Mouse (Mus musculus) myocyte (in vitro differentiated cells): ENCODE data around the gene Lamp5. TPM values are rescaled to one million over a fixed set of nuclear protein-coding genes. Genes with fewer than 3 reads are reported as not detected.
A peak's percentile ranks its signal among the peaks of the same experiment; 100 is the strongest.

Experiments used
- H3K27me3 ChIP-seq: one replicate; pipeline ENCODE4 v1.6.1; 2011; ENCODE audit not compliant: control insufficient read depth, insufficient read depth, insufficient read length
- H3K36me3 ChIP-seq: one replicate; pipeline ENCODE4 v1.6.1; 2011; ENCODE audit not compliant: control insufficient read depth, insufficient read depth
- H3K4me2 ChIP-seq: one replicate; pipeline ENCODE4 v1.6.1; 2011; ENCODE audit warnings: low read depth, control low read depth
- H3K4me3 ChIP-seq: one replicate; pipeline ENCODE4 v1.5.1; 2011; ENCODE audit warnings: mild to moderate bottlenecking, control low read depth, moderate library complexity
- H3K79me2 ChIP-seq: one replicate; pipeline ENCODE4 v1.6.1; 2011; ENCODE audit not compliant: control insufficient read depth, insufficient read depth
- H3ac ChIP-seq: one replicate; pipeline ENCODE4 v1.6.1; 2011; ENCODE audit not compliant: control insufficient read depth, insufficient read length
- CEBPB ChIP-seq: IDR thresholded peaks from 2 replicates; pipeline ENCODE4 v1.6.1; 2011; ENCODE audit warnings: mild to moderate bottlenecking, moderate library complexity; ENCODE audit not compliant: poor library complexity, insufficient read depth, severe bottlenecking
- E2F4 ChIP-seq: IDR thresholded peaks from one replicate; pipeline ENCODE4 v1.6.1; 2011; ENCODE audit warnings: mild to moderate bottlenecking, control low read depth, moderate library complexity; ENCODE audit not compliant: insufficient read depth
- MAX ChIP-seq: IDR thresholded peaks from one replicate; pipeline ENCODE4 v1.6.1; 2011; ENCODE audit warnings: low read depth, mild to moderate bottlenecking, control low read depth
- MYOD1 ChIP-seq, 3 experiments: IDR thresholded peaks; one replicate each; pipeline ENCODE4 v1.6.1; 2011; ENCODE audit warnings: control low read depth in 2 of 3, low read depth in 2 of 3, mild to moderate bottlenecking in 2 of 3, moderate library complexity in 1 of 3; ENCODE audit not compliant: insufficient read length in 2 of 3, control insufficient read depth in 1 of 3
- MYOG ChIP-seq, 3 experiments: IDR thresholded peaks; one replicate each; pipeline ENCODE4 v1.6.1; 2011; ENCODE audit warnings: control low read depth in 2 of 3, low read depth in 2 of 3, mild to moderate bottlenecking in 2 of 3; ENCODE audit not compliant: insufficient read length in 2 of 3, control insufficient read depth in 1 of 3, insufficient read depth in 1 of 3
- POLR2A ChIP-seq: IDR thresholded peaks from one replicate; pipeline ENCODE4 v1.6.1; 2011; ENCODE audit warnings: low read depth, mild to moderate bottlenecking, control low read depth, moderate library complexity; ENCODE audit not compliant: insufficient read length
- POLR2AphosphoS2 ChIP-seq: IDR thresholded peaks from one replicate; pipeline ENCODE4 v1.6.1; 2011; ENCODE audit warnings: low read depth, control low read depth; ENCODE audit not compliant: insufficient read length
- REST ChIP-seq: IDR thresholded peaks from one replicate; pipeline ENCODE4 v1.6.1; 2011; ENCODE audit warnings: mild to moderate bottlenecking, control low read depth, moderate library complexity; ENCODE audit not compliant: insufficient read depth, insufficient read length
- SRF ChIP-seq: IDR thresholded peaks from one replicate; pipeline ENCODE4 v1.6.1; 2011; ENCODE audit warnings: low read depth; ENCODE audit not compliant: control insufficient read depth, insufficient read length
- TCF12 ChIP-seq: IDR thresholded peaks from one replicate; pipeline ENCODE4 v1.6.1; 2011; ENCODE audit warnings: mild to moderate bottlenecking, control low read depth; ENCODE audit not compliant: poor library complexity, insufficient read depth, severe bottlenecking
- TCF3 ChIP-seq: IDR thresholded peaks from one replicate; pipeline ENCODE4 v1.6.1; 2011; ENCODE audit warnings: low read depth, control low read depth; ENCODE audit not compliant: insufficient read length
- USF1 ChIP-seq: IDR thresholded peaks from one replicate; pipeline ENCODE4 v1.6.1; 2011; ENCODE audit warnings: low read depth, mild to moderate bottlenecking, control low read depth, moderate library complexity
- polyA plus RNA-seq: library from polyadenylated mRNA; unstranded; fragments of >200 nt; fragmentation: generic; extraction: Trizol; gene quantifications from one replicate; pipeline ENCODE4 v1.2.1, GENCODE M21; 2012; ENCODE audit warnings: missing spikeins

The Lamp5 gene
- polyA plus RNA-seq, 1 experiment: not detected

GRCm38 (mm10) chr2:136057861-136058331, 5.9 kb downstream of the Lamp5 start:
- no peaks in the 10 kb centered on the region for H3K79me2 ChIP-seq
- no peaks in the 10 kb centered on the region for H3K36me3 ChIP-seq
- H3ac ChIP-seq: no peak overlapping the region
- peaks cover 6% of the 10 kb centered on the region for H3K27me3 ChIP-seq
- no peak overlapping the region for H3K4me2 ChIP-seq
- no peak for TF ChIP-seq TCF12
- no peak for TF ChIP-seq CEBPB
- TF ChIP-seq SRF: no peak
- TF ChIP-seq REST: peak; percentile 71
- no peak overlapping the region for H3K4me3 ChIP-seq

GRCm38 (mm10) chr2:136058398-136058797, 6.4 kb downstream of the Lamp5 start:
- Histone ChIP-seq H3K4me3 (no peak overlapping the region), H3K79me2 (no peaks in the 10 kb centered on the region), H3K4me2 (no peak overlapping the region), H3K36me3 (no peaks in the 10 kb centered on the region), H3K27me3 (peaks cover 6% of the 10 kb centered on the region), H3ac (no peak overlapping the region)
- TF ChIP-seq CEBPB (no peak), REST (no peak), TCF12 (no peak), POLR2AphosphoS2 (no peak), E2F4 (no peak), POLR2A (no peak), USF1 (no peak), TCF3 (no peak), SRF (no peak), MAX (no peak), MYOG (IDR thresholded peaks at IDR 0.05; ENCODE audit: control insufficient read depth in 1 of 3, insufficient read depth in 1 of 3, insufficient read length in 2 of 3, low read depth in 2 of 3) (no peak), MYOD1 (IDR thresholded peaks at IDR 0.05; ENCODE audit: control insufficient read depth in 1 of 3, insufficient read length in 2 of 3, low read depth in 2 of 3) (no peak)

DNA sequence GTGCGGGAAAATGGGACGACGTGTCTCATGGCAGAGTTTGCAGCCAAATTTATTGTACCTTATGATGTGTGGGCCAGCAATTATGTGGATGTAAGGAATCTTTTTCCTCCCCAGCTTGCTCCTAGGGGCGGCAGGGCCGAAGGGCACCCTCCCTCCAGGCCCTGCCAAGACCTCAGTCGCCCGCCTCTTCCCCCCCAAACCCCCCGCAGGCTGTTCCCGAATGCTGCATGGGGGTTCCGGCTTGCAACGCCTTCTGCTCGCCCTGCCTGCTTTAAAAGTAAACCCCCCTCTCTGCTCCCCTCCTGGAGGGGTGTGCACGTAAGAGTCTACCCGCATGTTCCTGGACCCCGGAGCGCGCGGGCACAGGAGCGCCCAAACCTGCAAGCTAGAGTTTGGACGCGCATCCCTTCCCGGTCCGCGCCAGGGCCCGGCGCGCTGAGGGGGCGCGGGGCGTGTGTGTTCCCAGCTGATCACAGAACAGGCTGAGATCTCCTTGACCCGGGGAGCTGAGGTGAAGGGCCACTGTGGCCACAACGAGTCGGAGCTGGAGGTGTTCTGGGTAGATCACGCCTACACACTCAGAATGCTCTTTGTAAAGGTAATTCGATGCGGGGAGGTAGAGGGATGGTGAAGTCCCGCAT, 7.1 kb downstream of the Lamp5 start:
- peaks cover 6% of the 10 kb centered on the region for H3K27me3 ChIP-seq
- no peak overlapping the region for H3ac ChIP-seq
- TF ChIP-seq TCF3 (no peak), POLR2A (no peak), MYOD1 (IDR thresholded peaks at IDR 0.05; ENCODE audit: control insufficient read depth in 1 of 3, insufficient read length in 2 of 3, low read depth in 2 of 3) (no peak), POLR2AphosphoS2 (no peak), SRF (no peak), E2F4 (no peak), CEBPB (no peak), TCF12 (no peak), REST (no peak), MYOG (IDR thresholded peaks at IDR 0.05; ENCODE audit: control insufficient read depth in 1 of 3, insufficient read depth in 1 of 3, insufficient read length in 2 of 3, low read depth in 2 of 3) (no peak), USF1 (no peak), MAX (no peak)
- no peak overlapping the region for H3K4me2 ChIP-seq
- H3K36me3 ChIP-seq: no peaks in the 10 kb centered on the region
- no peak overlapping the region for H3K4me3 ChIP-seq
- no peaks in the 10 kb centered on the region for H3K79me2 ChIP-seq

DNA sequence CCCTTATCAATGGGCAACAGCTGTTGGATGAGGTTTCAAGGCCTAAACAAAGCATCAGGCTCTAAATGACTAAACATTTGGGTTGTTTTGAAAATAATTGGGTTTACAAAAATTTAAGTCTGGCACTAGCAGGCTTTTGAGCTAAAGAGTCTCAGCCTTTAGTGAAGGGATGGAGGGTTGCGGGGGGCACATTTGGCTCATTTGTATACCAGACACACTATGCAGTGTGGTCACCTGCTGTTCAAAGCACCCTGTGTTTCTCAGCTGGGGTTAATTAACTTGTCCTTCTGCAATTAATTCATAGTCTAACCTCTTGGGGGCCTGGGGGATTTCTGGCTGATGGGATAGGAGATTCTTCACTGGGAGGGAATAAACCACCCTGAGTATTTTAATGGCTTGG, 12.3 kb downstream of the Lamp5 start:
- peaks cover 3% of the 10 kb centered on the region for H3K27me3 ChIP-seq
- no peak for TF ChIP-seq USF1
- TF ChIP-seq MYOG (IDR thresholded peaks at IDR 0.05; ENCODE audit: control insufficient read depth in 1 of 3, insufficient read depth in 1 of 3, insufficient read length in 2 of 3, low read depth in 2 of 3): no peak
- TF ChIP-seq CEBPB: no peak
- no peak for TF ChIP-seq E2F4
- TF ChIP-seq POLR2A: no peak
- TF ChIP-seq TCF3: no peak
- H3K4me3 ChIP-seq: no peak overlapping the region
- H3K36me3 ChIP-seq: no peaks in the 10 kb centered on the region
- no peak overlapping the region for H3K4me2 ChIP-seq
- no peaks in the 10 kb centered on the region for H3K79me2 ChIP-seq
- H3ac ChIP-seq: no peak overlapping the region

- Histone ChIP-seq H3K4me3 (no peak overlapping the region), H3K36me3 (no peaks in the 10 kb centered on the region), H3K79me2 (no peaks in the 10 kb centered on the region), H3K27me3 (no peaks in the 10 kb centered on the region), H3K4me2 (no peak overlapping the region), H3ac (no peak overlapping the region)
- no peak for TF ChIP-seq TCF12
- TF ChIP-seq MYOD1 (IDR thresholded peaks at IDR 0.05; ENCODE audit: control insufficient read depth in 1 of 3, insufficient read length in 2 of 3, low read depth in 2 of 3): no peak
- no peak for TF ChIP-seq REST
- no peak for TF ChIP-seq USF1
- TF ChIP-seq POLR2AphosphoS2: no peak
- TF ChIP-seq POLR2A: no peak
- TF ChIP-seq E2F4: no peak
- no peak for TF ChIP-seq MYOG (IDR thresholded peaks at IDR 0.05; ENCODE audit: control insufficient read depth in 1 of 3, insufficient read depth in 1 of 3, insufficient read length in 2 of 3, low read depth in 2 of 3)
- TF ChIP-seq SRF: no peak
- TF ChIP-seq CEBPB: no peak
- TF ChIP-seq MAX: no peak
- TF ChIP-seq TCF3: no peak
Measured at GRCm38 (mm10) chr2:136095978-136096377, 43.9 kb downstream of the Lamp5 start.
